Mouse (Mus musculus) erythroblast, embryonic 14.5 days (primary cell): ENCODE measurements around the gene Col8a1. TPM values are rescaled to one million over a fixed set of nuclear protein-coding genes. Genes with fewer than 3 reads are reported as not detected.

ENCODE experiments used
- H3K27me3 ChIP-seq: 2 replicates; pipeline ENCODE4 v1.6.1; 2012; ENCODE audit warnings: inconsistent platforms; ENCODE audit not compliant: control insufficient read depth
- H3K36me3 ChIP-seq: 2 replicates; pipeline ENCODE4 v1.6.1; 2012; ENCODE audit warnings: mild to moderate bottlenecking, inconsistent platforms; ENCODE audit not compliant: control insufficient read depth
- H3K4me1 ChIP-seq: 2 replicates; pipeline ENCODE4 v1.6.1; 2012; ENCODE audit warnings: inconsistent platforms; ENCODE audit not compliant: control insufficient read depth
- H3K4me3 ChIP-seq: replicated peaks from 2 replicates; pipeline ENCODE3; 2012; ENCODE audit warnings: moderate library complexity, mild to moderate bottlenecking, inconsistent platforms
- H3K9me3 ChIP-seq: 2 replicates; pipeline ENCODE4 v1.6.1; 2012; ENCODE audit warnings: low read length, inconsistent platforms, mixed read lengths; ENCODE audit not compliant: control insufficient read depth
- GATA1 ChIP-seq: IDR thresholded peaks from 2 replicates; pipeline ENCODE4 v1.6.1; 2012; ENCODE audit warnings: low read length, inconsistent platforms, mixed read lengths
- TAL1 ChIP-seq: IDR thresholded peaks from 3 replicates; pipeline ENCODE4 v1.6.1; 2012; ENCODE audit warnings: low read length, inconsistent platforms, mixed read lengths
- polyA plus RNA-seq: library from polyadenylated mRNA; stranded (reverse); fragments of >175 nt; gene quantifications from 2 replicates; pipeline ENCODE4 v1.2.3, GENCODE M21; 2012

The Col8a1 gene
- polyA plus RNA-seq, 1 experiment, result not detected

- Histone ChIP-seq H3K36me3 (no peaks in the 10 kb centered on the region), H3K4me1 (no peaks in the 10 kb centered on the region), H3K9me3 (no peaks in the 10 kb centered on the region), H3K4me3 (no peak overlapping the region), H3K27me3 (peaks cover 15% of the 10 kb centered on the region)
- TF ChIP-seq TAL1 (no peak), GATA1 (no peak)
Observed at GRCm38 (mm10) chr16:57750549-57750948, 4.0 kb downstream of the Col8a1 start.

- Histone ChIP-seq H3K4me3 (no peak overlapping the region), H3K36me3 (no peaks in the 10 kb centered on the region)
- TF ChIP-seq GATA1 (no peak), TAL1 (no peak)
Observed at GRCm38 (mm10) chr16:57748093-57748492, 6.4 kb downstream of the Col8a1 start.

DNA sequence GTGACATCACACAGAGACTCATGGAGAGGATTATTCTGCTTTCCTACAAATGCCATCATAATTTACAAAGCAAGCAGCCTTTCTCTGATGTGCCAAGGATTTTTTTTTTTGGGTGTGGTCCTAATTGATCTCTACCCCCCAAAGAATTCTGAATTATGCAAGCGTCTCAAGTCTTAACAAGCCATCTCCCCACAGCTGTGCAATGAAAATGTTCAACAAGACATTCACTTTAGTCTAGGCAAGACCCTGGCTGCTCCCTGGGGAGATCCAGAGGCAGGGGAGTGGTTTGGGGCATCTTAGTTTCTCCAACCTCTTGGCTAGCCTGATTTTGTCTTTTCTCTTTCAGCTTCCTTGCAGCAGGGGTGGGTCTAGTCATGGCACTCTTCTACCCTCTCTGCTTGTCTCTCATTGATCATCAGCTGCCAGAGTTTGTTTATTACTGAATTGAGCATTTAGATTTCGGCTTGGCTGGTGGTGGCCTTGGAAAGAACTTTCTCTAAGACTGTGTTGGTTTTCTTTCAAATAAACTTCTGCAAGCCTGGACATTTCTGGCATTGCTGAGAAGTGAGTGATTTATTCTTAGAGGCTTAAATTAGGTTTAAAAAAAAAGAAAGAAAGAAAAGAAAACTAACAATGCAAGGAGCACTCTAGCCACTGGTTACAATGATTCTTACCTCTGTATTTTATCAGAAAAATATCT, 7.0 kb downstream of the Col8a1 start:
- H3K4me3 ChIP-seq, result no peak overlapping the region
- H3K9me3 ChIP-seq, result no peaks in the 10 kb centered on the region; the same call in 1 of the 2 replicates
- H3K27me3 ChIP-seq, result no peaks in the 10 kb centered on the region
- H3K36me3 ChIP-seq, result no peaks in the 10 kb centered on the region
- TF ChIP-seq TAL1, result no peak
- TF ChIP-seq GATA1, result no peak
- H3K4me1 ChIP-seq, result no peaks in the 10 kb centered on the region

More at GRCm38 (mm10) chr16:57748093-57748492, 6.4 kb downstream of the Col8a1 start:
- Histone ChIP-seq H3K27me3 (no peaks in the 10 kb centered on the region), H3K9me3 (no peaks in the 10 kb centered on the region; the same call in 1 of the 2 replicates), H3K4me1 (no peaks in the 10 kb centered on the region)

GRCm38 (mm10) chr16:57740169-57740568, 14.4 kb downstream of the Col8a1 start:
- TF ChIP-seq GATA1 (no peak), TAL1 (no peak)
- Histone ChIP-seq H3K36me3 (no peaks in the 10 kb centered on the region), H3K4me1 (no peaks in the 10 kb centered on the region), H3K4me3 (no peak overlapping the region), H3K27me3 (no peaks in the 10 kb centered on the region), H3K9me3 (no peaks in the 10 kb centered on the region; the same call in 1 of the 2 replicates)

DNA sequence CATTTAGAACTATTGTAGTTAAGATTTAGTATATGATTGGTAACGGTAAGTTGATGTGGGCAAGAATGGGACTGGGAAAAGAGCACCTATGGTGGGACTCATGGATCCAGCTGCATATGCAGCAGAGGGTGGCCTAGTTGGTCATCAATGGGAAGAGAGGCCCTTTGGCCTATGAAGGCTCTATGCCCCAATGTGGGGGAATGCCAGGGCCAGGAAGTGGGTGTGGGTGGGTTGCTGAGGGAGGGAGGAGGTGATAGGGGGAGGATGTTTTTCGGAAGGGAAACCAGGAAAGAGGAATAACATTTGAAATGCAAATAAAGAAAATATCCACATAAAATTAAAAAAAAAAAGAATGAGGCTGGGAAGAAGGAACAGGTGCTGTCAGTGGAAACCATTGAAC, 19.6 kb downstream of the Col8a1 start:
- Histone ChIP-seq H3K4me1 (no peaks in the 10 kb centered on the region), H3K9me3 (no peaks in the 10 kb centered on the region; the same call in 1 of the 2 replicates), H3K4me3 (no peak overlapping the region), H3K36me3 (no peaks in the 10 kb centered on the region), H3K27me3 (no peaks in the 10 kb centered on the region)
- TF ChIP-seq GATA1 (no peak), TAL1 (no peak)

GRCm38 (mm10) chr16:57733545-57733944, 21.0 kb downstream of the Col8a1 start:
- TF ChIP-seq GATA1, result no peak
- TF ChIP-seq TAL1, result no peak
- no peaks in the 10 kb centered on the region for H3K27me3 ChIP-seq
- H3K36me3 ChIP-seq, result no peaks in the 10 kb centered on the region

DNA sequence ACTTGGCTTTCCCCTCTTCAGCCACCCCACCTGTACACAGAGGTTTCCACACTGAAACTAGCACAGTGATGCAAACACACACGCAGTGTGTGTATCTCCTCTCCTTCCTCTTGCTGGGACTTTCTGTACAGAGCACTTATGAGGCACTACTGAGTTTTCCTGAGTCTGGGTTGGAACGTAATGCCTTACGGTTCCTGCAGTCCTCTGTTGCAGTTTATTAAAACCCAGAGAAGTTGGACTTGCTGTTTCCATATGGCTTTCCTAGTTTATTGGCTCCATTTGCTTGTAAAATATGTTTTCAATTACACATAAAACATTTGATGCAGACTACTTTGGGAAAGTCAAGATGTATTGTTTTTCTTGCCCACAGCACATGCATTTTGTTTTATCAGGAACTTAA, 21.4 kb downstream of the Col8a1 start:
- no peak overlapping the region for H3K4me3 ChIP-seq
- no peaks in the 10 kb centered on the region for H3K27me3 ChIP-seq
- no peak for TF ChIP-seq TAL1
- no peak for TF ChIP-seq GATA1
- H3K9me3 ChIP-seq, result no peaks in the 10 kb centered on the region
- no peaks in the 10 kb centered on the region for H3K36me3 ChIP-seq
- H3K4me1 ChIP-seq, result no peaks in the 10 kb centered on the region

More at GRCm38 (mm10) chr16:57733545-57733944, 21.0 kb downstream of the Col8a1 start:
- Histone ChIP-seq H3K4me3 (no peak overlapping the region), H3K9me3 (no peaks in the 10 kb centered on the region; the same call in 1 of the 2 replicates), H3K4me1 (no peaks in the 10 kb centered on the region)

- TF ChIP-seq TAL1, result no peak
- TF ChIP-seq GATA1, result no peak
- no peaks in the 10 kb centered on the region for H3K36me3 ChIP-seq
- H3K9me3 ChIP-seq, result no peaks in the 10 kb centered on the region
- no peaks in the 10 kb centered on the region for H3K4me1 ChIP-seq
- no peak overlapping the region for H3K4me3 ChIP-seq
- H3K27me3 ChIP-seq, result no peaks in the 10 kb centered on the region
Observed at GRCm38 (mm10) chr16:57724978-57725377, 29.6 kb downstream of the Col8a1 start.

- Histone ChIP-seq H3K4me3 (no peak overlapping the region), H3K4me1 (no peaks in the 10 kb centered on the region)
Observed at GRCm38 (mm10) chr16:57718982-57719381, 35.6 kb downstream of the Col8a1 start.

GRCm38 (mm10) chr16:57698733-57699132, 55.8 kb downstream of the Col8a1 start:
- TF ChIP-seq TAL1 (no peak), GATA1 (no peak)
- H3K36me3 ChIP-seq, result no peaks in the 10 kb centered on the region
- H3K4me1 ChIP-seq, result no peaks in the 10 kb centered on the region
- no peak overlapping the region for H3K4me3 ChIP-seq
- peaks cover 4% of the 10 kb centered on the region; the same call in 1 of the 2 replicates for H3K9me3 ChIP-seq
- no peaks in the 10 kb centered on the region for H3K27me3 ChIP-seq

More at GRCm38 (mm10) chr16:57718982-57719381, 35.6 kb downstream of the Col8a1 start:
- TF ChIP-seq TAL1, result no peak
- no peak for TF ChIP-seq GATA1
- Histone ChIP-seq H3K36me3 (no peaks in the 10 kb centered on the region), H3K27me3 (no peaks in the 10 kb centered on the region), H3K9me3 (no peaks in the 10 kb centered on the region)
